Mouse (Mus musculus): ENCODE results near the gene Gpr87. TPM values are rescaled to one million over a fixed set of nuclear protein-coding genes. Genes with fewer than 3 reads are reported as not detected.
"Not testable (repeated sequence)": the region's sequence is repeated elsewhere in the genome, so short reads cannot be mapped to it uniquely, and the experiment has no call there.

Gene Gpr87
- polyA plus RNA-seq, 1 experiment from 2014 or later = 3.5 TPM

GRCm38 (mm10) chr3:59154888-59155287 is 40.0 kb downstream of the Gpr87 start:
- Histone ChIP-seq H3K9me3 (no peaks in the 10 kb centered on the region), H3K27me3 (no peaks in the 10 kb centered on the region), H3K36me3 (no peaks in the 10 kb centered on the region), H3K27ac (no peak overlapping the region), H3K9ac (no peak overlapping the region), H3K4me1 (no peaks in the 10 kb centered on the region), H3K4me2 (no peak overlapping the region), H3K4me3 (no peak overlapping the region)
- ATAC-seq (ENCODE audit: insufficient number of reproducible peaks, insufficient read depth, low FRiP score, low TSS enrichment, low read depth) = no peak
- WGBS = 45% methylated on average over 2 of the region's 2 CpGs

- ATAC-seq (ENCODE audit: insufficient number of reproducible peaks, insufficient read depth, low FRiP score, low TSS enrichment, low read depth) = no peak
- Histone ChIP-seq H3K4me3 (no peak within 1 kb of the TSS), H3K9ac (no peak within 1 kb of the TSS), H3K36me3 (no peaks in the 10 kb centered on the region), H3K27me3 (no peaks in the 10 kb centered on the region), H3K4me1 (no peaks in the 10 kb centered on the region), H3K27ac (no peak within 1 kb of the TSS), H3K9me3 (no peaks in the 10 kb centered on the region), H3K4me2 (no peak within 1 kb of the TSS)
- WGBS = 82% methylated on average over 5 of the region's 5 CpGs
Observed at GRCm38 (mm10) chr3:59153424-59153823, 41.5 kb downstream of the Gpr87 start, which contains the start of gene P2ry14. Gene P2ry14 (minus strand): TSS chr3:59153618.

GRCm38 (mm10) chr3:59150624-59151023 is 44.3 kb downstream of the Gpr87 start:
- H3K9ac ChIP-seq = no peak overlapping the region
- no peak for ATAC-seq (ENCODE audit: insufficient number of reproducible peaks, insufficient read depth, low FRiP score, low TSS enrichment, low read depth)
- no peaks in the 10 kb centered on the region for H3K36me3 ChIP-seq
- WGBS = 98% methylated on average over 2 of the region's 2 CpGs
- no peak overlapping the region for H3K4me3 ChIP-seq
- no peaks in the 10 kb centered on the region for H3K27me3 ChIP-seq
- no peak overlapping the region for H3K4me2 ChIP-seq
- no peak overlapping the region for H3K27ac ChIP-seq
- H3K9me3 ChIP-seq = no peaks in the 10 kb centered on the region
- no peaks in the 10 kb centered on the region for H3K4me1 ChIP-seq

GRCm38 (mm10) chr3:59149646-59150045 is 45.3 kb downstream of the Gpr87 start:
- Histone ChIP-seq H3K27me3 (no peaks in the 10 kb centered on the region), H3K9me3 (no peaks in the 10 kb centered on the region), H3K4me1 (no peaks in the 10 kb centered on the region), H3K9ac (no peak overlapping the region), H3K4me2 (no peak overlapping the region), H3K4me3 (no peak overlapping the region), H3K36me3 (no peaks in the 10 kb centered on the region), H3K27ac (no peak overlapping the region)
- no peak for ATAC-seq (ENCODE audit: insufficient number of reproducible peaks, insufficient read depth, low FRiP score, low TSS enrichment, low read depth)

- Histone ChIP-seq H3K9ac (no peak overlapping the region), H3K4me2 (no peak overlapping the region), H3K9me3 (no peaks in the 10 kb centered on the region), H3K27ac (no peak overlapping the region), H3K4me3 (no peak overlapping the region), H3K36me3 (no peaks in the 10 kb centered on the region), H3K4me1 (0 out of 2 replicates have a peak, but pooled peaks cover 3% of the 10 kb centered on the region), H3K27me3 (no peaks in the 10 kb centered on the region)
- ATAC-seq (ENCODE audit: insufficient number of reproducible peaks, insufficient read depth, low FRiP score, low TSS enrichment, low read depth) = no peak
- WGBS = 68% methylated on average over 5 of the region's 5 CpGs
Observed at GRCm38 (mm10) chr3:59145194-59145593, 49.7 kb downstream of the Gpr87 start.

- no peaks in the 10 kb centered on the region for H3K27me3 ChIP-seq
- H3K4me2 ChIP-seq = no peak overlapping the region
- H3K36me3 ChIP-seq = no peaks in the 10 kb centered on the region
- H3K9me3 ChIP-seq = no peaks in the 10 kb centered on the region
- H3K27ac ChIP-seq = no peak overlapping the region
- H3K9ac ChIP-seq = no peak overlapping the region
- H3K4me1 ChIP-seq = 0 out of 2 replicates have a peak, but pooled peaks cover 3% of the 10 kb centered on the region
- ATAC-seq (ENCODE audit: insufficient number of reproducible peaks, insufficient read depth, low FRiP score, low TSS enrichment, low read depth) = no peak
- H3K4me3 ChIP-seq = no peak overlapping the region
- WGBS = 75% methylated on average over 8 of the region's 8 CpGs
Observed at GRCm38 (mm10) chr3:59141507-59142305, 53.2 kb downstream of the Gpr87 start.

GRCm38 (mm10) chr3:59140941-59141340 is 54.0 kb downstream of the Gpr87 start:
- not testable (repeated sequence) for H3K4me1 ChIP-seq; H3K9me3 ChIP-seq; H3K27me3 ChIP-seq; H3K27ac ChIP-seq; H3K4me2 ChIP-seq; ATAC-seq (ENCODE audit: insufficient number of reproducible peaks, insufficient read depth, low FRiP score, low TSS enrichment, low read depth); H3K4me3 ChIP-seq; H3K36me3 ChIP-seq; H3K9ac ChIP-seq
- WGBS = 72% methylated on average over 4 of the region's 4 CpGs

- Histone ChIP-seq H3K4me2 (no peak overlapping the region), H3K4me3 (no peak overlapping the region), H3K4me1 (0 out of 2 replicates have a peak, but pooled peaks cover 3% of the 10 kb centered on the region), H3K9me3 (no peaks in the 10 kb centered on the region), H3K27ac (no peak overlapping the region), H3K36me3 (no peaks in the 10 kb centered on the region), H3K9ac (no peak overlapping the region), H3K27me3 (no peaks in the 10 kb centered on the region)
- 78% methylated on average over 2 of the region's 2 CpGs for WGBS
- no peak for ATAC-seq (ENCODE audit: insufficient number of reproducible peaks, insufficient read depth, low FRiP score, low TSS enrichment, low read depth)
Observed at GRCm38 (mm10) chr3:59140115-59140514, 54.8 kb downstream of the Gpr87 start.

GRCm38 (mm10) chr3:59139651-59140051 is 55.3 kb downstream of the Gpr87 start:
- ATAC-seq (ENCODE audit: insufficient number of reproducible peaks, insufficient read depth, low FRiP score, low TSS enrichment, low read depth) = no peak
- Histone ChIP-seq H3K27ac (no peak overlapping the region), H3K9ac (no peak overlapping the region), H3K27me3 (no peaks in the 10 kb centered on the region), H3K4me3 (no peak overlapping the region), H3K36me3 (no peaks in the 10 kb centered on the region), H3K4me2 (no peak overlapping the region), H3K4me1 (0 out of 2 replicates have a peak, but pooled peaks cover 3% of the 10 kb centered on the region), H3K9me3 (no peaks in the 10 kb centered on the region)

- Histone ChIP-seq H3K9me3 (no peaks in the 10 kb centered on the region), H3K36me3 (no peaks in the 10 kb centered on the region), H3K4me1 (0 out of 2 replicates have a peak, but pooled peaks cover 3% of the 10 kb centered on the region), H3K4me3 (no peak overlapping the region), H3K9ac (no peak overlapping the region), H3K27ac (no peak overlapping the region), H3K4me2 (no peak overlapping the region), H3K27me3 (no peaks in the 10 kb centered on the region)
- no peak for ATAC-seq (ENCODE audit: insufficient number of reproducible peaks, insufficient read depth, low FRiP score, low TSS enrichment, low read depth)
- 76% methylated on average over 12 of the region's 12 CpGs for WGBS
Observed at GRCm38 (mm10) chr3:59138946-59139468, 55.9 kb downstream of the Gpr87 start.

GRCm38 (mm10) chr3:59135911-59136653 is 58.8 kb downstream of the Gpr87 start:
- 80% methylated on average over 5 of the region's 5 CpGs for WGBS
- H3K27me3 ChIP-seq = no peaks in the 10 kb centered on the region
- no peak overlapping the region for H3K4me2 ChIP-seq
- H3K4me1 ChIP-seq = peaks cover 4% of the 10 kb centered on the region; the same call in 1 of the 2 replicates
- no peak overlapping the region for H3K4me3 ChIP-seq
- H3K9me3 ChIP-seq = no peaks in the 10 kb centered on the region
- H3K36me3 ChIP-seq = no peaks in the 10 kb centered on the region
- H3K27ac ChIP-seq = no peak overlapping the region
- H3K9ac ChIP-seq = no peak overlapping the region
- ATAC-seq (ENCODE audit: insufficient number of reproducible peaks, insufficient read depth, low FRiP score, low TSS enrichment, low read depth) = no peak

GRCm38 (mm10) chr3:59133189-59133588 is 61.7 kb downstream of the Gpr87 start:
- H3K27me3 ChIP-seq = no peaks in the 10 kb centered on the region
- no peak overlapping the region for H3K4me2 ChIP-seq
- no peak for ATAC-seq (ENCODE audit: insufficient number of reproducible peaks, insufficient read depth, low FRiP score, low TSS enrichment, low read depth)
- WGBS = 89% methylated on average over 5 of the region's 5 CpGs
- no peak overlapping the region for H3K9ac ChIP-seq
- H3K4me1 ChIP-seq = peaks cover 11% of the 10 kb centered on the region
- H3K27ac ChIP-seq = no peak overlapping the region
- no peak overlapping the region for H3K4me3 ChIP-seq
- no peaks in the 10 kb centered on the region for H3K9me3 ChIP-seq
- no peaks in the 10 kb centered on the region for H3K36me3 ChIP-seq

Data from embryonic facial prominence, embryonic 13.5 days (tissue).